Mouse (Mus musculus): ENCODE results near the gene Kif1c. TPM values are rescaled to one million over a fixed set of nuclear protein-coding genes. Genes with fewer than 3 reads are reported as not detected.
A peak's percentile ranks its signal among the peaks of the same experiment; 100 is the strongest.

The Kif1c gene
- polyA plus RNA-seq, 1 experiment from 2014 or later, result 4.6 TPM

DNA sequence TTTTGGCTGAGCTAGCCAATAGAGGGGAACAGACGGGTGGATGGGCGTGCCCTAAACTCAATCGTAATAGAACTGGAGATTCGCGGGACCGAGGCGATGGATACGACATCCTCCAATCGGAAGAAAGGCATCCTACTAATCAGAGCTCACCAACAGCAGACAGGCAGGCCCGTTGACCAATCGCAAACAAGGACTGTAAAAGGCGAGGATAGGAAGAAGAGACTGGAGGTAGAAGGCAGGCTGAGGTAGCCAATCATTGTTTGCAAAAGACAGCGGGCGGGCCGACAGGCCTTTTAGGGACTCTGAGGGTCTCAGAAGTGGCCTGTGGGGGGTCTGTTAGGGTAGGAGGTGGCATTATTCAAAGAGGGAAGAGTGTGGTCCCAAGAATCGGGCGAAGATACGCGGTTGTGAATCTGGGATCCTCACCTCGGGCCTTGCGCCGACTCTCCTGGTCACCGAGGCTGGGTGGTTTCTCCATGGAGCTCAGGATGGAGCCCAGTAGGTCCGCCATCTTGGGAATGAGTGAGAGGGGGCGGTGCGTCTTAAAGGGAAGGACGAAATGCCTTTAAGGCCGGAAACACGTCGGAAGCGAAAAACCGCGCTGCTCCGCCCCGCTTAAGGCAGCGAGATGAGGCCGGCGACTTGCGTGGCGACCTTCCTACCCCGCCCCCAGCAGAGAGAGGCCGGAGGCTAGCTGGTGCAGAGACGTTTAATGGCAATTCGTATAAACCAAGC lies 31.4 kb upstream of the Kif1c start, which contains the start of gene Spag7:
Gene Spag7, minus strand, starts transcription at position 646 of the 735 bp plus-strand sequence.
- Histone ChIP-seq H3K4me3 (replicated peaks) (peak within 1 kb of the TSS; percentile 62), H3K4me1 (peaks cover 22% of the 10 kb centered on the region), H3K4me2 (peak within 1 kb of the TSS; percentile 80), H3K27ac (peak within 1 kb of the TSS; percentile 99), H3K36me3 (peaks cover 21% of the 10 kb centered on the region), H3K9ac (peak within 1 kb of the TSS; percentile 45), H3K27me3 (replicated peaks) (no peaks in the 10 kb centered on the region), H3K9me3 (no peaks in the 10 kb centered on the region)
- under 1% methylated on average over 44 of the region's 44 CpGs for WGBS
- peak; percentile 96 for ATAC-seq (ENCODE audit: insufficient read depth, low FRiP score, low read depth)

DNA sequence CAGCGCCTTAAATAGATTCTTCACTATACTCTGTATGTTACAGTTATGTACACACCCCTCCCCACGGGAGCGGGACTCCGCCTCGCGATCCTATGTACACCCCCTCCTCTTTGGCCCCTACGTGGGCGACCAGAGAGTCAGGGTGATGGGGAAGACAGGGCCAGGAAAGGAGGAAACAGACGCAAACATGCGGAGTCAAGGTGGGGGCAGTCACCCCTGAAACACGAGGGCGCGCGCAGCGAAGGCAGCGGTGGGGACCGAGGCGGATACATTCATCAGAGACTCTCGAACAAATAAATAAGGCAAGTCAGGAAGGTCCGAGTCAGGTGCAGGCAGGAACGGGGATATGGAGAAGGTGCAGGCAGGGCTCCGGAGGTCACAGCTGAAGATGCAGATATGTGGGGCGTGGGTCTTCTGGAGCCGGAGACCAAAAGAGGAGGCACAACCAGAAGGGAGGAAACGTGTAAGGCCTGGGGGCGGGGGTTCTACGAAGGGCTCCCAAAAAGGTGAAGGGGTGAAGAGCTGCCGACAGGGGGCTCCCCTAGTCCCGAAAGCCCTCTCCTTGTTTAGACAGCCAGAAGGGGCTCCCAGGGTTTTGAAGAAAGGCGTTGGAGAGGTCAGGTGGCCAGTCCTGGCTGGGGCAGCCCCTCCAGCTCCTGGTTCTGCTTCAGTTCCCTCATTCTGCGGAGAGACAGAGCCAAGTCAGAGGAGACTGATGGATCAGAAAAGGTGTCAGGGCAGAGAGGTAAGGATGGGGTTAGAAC lies 30.6 kb upstream of the Kif1c start:
- H3K4me2 ChIP-seq, result peak overlapping the region; percentile 80
- WGBS, result 1% methylated on average over 31 of the region's 31 CpGs
- H3K4me3 ChIP-seq (replicated peaks), result peak overlapping the region; percentile 62
- no peaks in the 10 kb centered on the region for H3K9me3 ChIP-seq
- H3K27ac ChIP-seq, result peak overlapping the region; percentile 99
- peaks cover 13% of the 10 kb centered on the region for H3K36me3 ChIP-seq
- peak overlapping the region; percentile 45 for H3K9ac ChIP-seq
- peak; percentile 12 for ATAC-seq (ENCODE audit: insufficient read depth, low FRiP score, low read depth)
- no peaks in the 10 kb centered on the region for H3K27me3 ChIP-seq (replicated peaks)
- peaks cover 22% of the 10 kb centered on the region for H3K4me1 ChIP-seq

DNA sequence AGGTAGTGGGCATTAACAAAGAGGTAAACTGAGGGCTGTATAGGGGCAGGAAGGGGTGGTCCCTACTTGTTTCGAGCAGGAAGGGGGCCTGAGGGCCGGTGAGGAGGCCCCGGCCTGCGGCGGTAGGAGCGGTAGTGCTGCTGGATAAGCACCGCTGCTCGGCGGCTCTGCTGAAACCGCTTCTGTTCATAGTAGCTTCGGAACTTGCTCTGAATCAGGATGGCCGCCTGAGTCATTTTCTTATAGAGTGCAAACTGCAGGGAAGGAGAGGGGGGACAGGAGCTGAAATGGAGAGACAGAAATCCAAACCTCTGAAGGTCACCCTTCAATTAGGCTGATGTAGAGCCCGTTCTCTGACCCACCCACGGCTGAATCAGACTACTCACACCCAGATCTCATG lies 29.9 kb upstream of the Kif1c start:
- Histone ChIP-seq H3K4me2 (peak overlapping the region; percentile 80), H3K9ac (peak overlapping the region; percentile 45), H3K36me3 (peaks cover 6% of the 10 kb centered on the region; the same call in 1 of the 2 replicates), H3K9me3 (no peaks in the 10 kb centered on the region), H3K27ac (peak overlapping the region; percentile 99), H3K4me3 (replicated peaks) (peak overlapping the region; percentile 62), H3K4me1 (peaks cover 22% of the 10 kb centered on the region), H3K27me3 (replicated peaks) (no peaks in the 10 kb centered on the region)
- ATAC-seq (ENCODE audit: insufficient read depth, low FRiP score, low read depth), result no peak
- WGBS, result 46% methylated on average over 14 of the region's 14 CpGs

- no peak overlapping the region for H3K4me2 ChIP-seq
Measured at GRCm38 (mm10) chr11:70671333-70672047, 28.9 kb upstream of the Kif1c start.

DNA sequence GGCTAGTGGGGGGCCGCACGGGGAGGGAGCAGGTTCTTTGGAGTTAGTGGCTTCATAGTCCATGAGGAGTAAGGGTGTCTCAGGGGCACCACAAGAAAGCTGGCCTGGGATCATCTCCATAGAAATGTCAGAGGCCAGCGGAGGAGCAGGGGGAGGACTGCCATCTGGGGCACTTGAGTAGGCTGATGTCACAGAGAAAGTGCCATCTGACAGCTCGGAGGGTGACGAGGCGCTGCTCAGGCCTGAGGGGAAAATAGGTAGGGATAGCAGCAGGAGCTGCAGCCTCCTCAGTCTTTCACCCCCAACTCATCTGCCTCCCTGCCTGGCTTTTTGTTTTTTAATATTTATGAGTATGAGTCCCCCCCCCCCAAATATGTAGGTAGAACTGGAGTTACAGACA lies 26.3 kb upstream of the Kif1c start:
- Histone ChIP-seq H3K9ac (no peak overlapping the region), H3K4me1 (peaks cover 8% of the 10 kb centered on the region; the same call in 1 of the 2 replicates), H3K4me2 (no peak overlapping the region), H3K4me3 (replicated peaks) (no peak overlapping the region), H3K27me3 (replicated peaks) (no peaks in the 10 kb centered on the region), H3K27ac (no peak overlapping the region), H3K9me3 (no peaks in the 10 kb centered on the region), H3K36me3 (peaks cover 10% of the 10 kb centered on the region)
- 76% methylated on average over 6 of the region's 6 CpGs for WGBS
- ATAC-seq (ENCODE audit: insufficient read depth, low FRiP score, low read depth), result no peak

More at GRCm38 (mm10) chr11:70671333-70672047, 28.9 kb upstream of the Kif1c start:
- no peak overlapping the region for H3K4me3 ChIP-seq (replicated peaks)
- H3K4me1 ChIP-seq, result peaks cover 17% of the 10 kb centered on the region
- ATAC-seq (ENCODE audit: insufficient read depth, low FRiP score, low read depth), result no peak
- H3K27ac ChIP-seq, result no peak overlapping the region
- 85% methylated on average over 16 of the region's 16 CpGs for WGBS
- no peak overlapping the region for H3K9ac ChIP-seq
- peaks cover 8% of the 10 kb centered on the region for H3K36me3 ChIP-seq
- H3K27me3 ChIP-seq (replicated peaks), result no peaks in the 10 kb centered on the region
- no peaks in the 10 kb centered on the region for H3K9me3 ChIP-seq

GRCm38 (mm10) chr11:70674501-70674900 lies 25.8 kb upstream of the Kif1c start:
- H3K36me3 ChIP-seq, result peaks cover 14% of the 10 kb centered on the region
- no peak overlapping the region for H3K9ac ChIP-seq
- H3K4me1 ChIP-seq, result peaks cover 8% of the 10 kb centered on the region; the same call in 1 of the 2 replicates
- 71% methylated on average over 11 of the region's 11 CpGs for WGBS
- no peak for ATAC-seq (ENCODE audit: insufficient read depth, low FRiP score, low read depth)
- H3K4me3 ChIP-seq (replicated peaks), result no peak overlapping the region
- H3K27ac ChIP-seq, result no peak overlapping the region
- no peaks in the 10 kb centered on the region for H3K27me3 ChIP-seq (replicated peaks)
- no peaks in the 10 kb centered on the region for H3K9me3 ChIP-seq
- no peak overlapping the region for H3K4me2 ChIP-seq

DNA sequence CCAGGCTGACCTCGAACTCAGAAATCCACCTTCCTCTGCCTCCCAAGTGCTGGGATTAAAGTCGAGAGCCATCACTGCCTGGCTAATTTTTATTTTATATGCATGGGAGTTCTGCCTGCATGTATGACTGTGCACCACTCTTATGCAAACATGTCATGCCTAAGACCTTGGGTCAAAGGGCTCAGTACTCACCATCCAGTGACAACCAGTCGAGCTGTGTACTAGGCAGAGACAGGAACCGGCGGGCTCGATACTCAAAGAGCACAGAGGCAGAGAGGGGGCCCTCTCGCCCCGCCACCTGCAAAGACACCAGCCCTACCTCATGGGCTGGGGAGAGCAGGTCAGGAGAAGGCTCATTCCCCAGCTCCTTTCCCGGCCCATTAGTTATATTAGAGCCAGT lies 22.3 kb upstream of the Kif1c start:
- Histone ChIP-seq H3K4me3 (replicated peaks) (no peak overlapping the region), H3K27ac (no peak overlapping the region), H3K9ac (no peak overlapping the region), H3K36me3 (peaks cover 26% of the 10 kb centered on the region), H3K27me3 (replicated peaks) (no peaks in the 10 kb centered on the region), H3K4me1 (peaks cover 6% of the 10 kb centered on the region), H3K4me2 (no peak overlapping the region), H3K9me3 (no peaks in the 10 kb centered on the region)
- no peak for ATAC-seq (ENCODE audit: insufficient read depth, low FRiP score, low read depth)
- 71% methylated on average over 9 of the region's 9 CpGs for WGBS

DNA sequence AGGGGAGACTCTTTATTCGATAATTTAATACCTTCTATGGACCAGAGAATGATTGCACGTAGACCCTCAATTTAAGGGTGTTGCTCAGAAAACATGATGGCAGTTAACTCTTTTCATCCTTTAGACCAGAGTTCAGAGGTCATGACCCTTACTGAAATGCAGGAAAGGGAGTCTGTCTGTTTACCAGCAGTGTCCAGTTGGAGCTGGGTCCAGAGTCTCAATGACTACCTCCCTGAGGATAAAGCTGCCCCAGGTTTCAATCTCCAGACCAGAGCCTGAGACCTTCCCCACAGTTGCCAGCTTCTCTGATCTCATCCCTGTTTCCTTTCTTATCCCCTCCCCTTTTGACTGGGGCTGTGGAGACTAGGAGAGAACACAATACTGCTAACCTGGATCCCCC lies 21.8 kb upstream of the Kif1c start:
- no peak for ATAC-seq (ENCODE audit: insufficient read depth, low FRiP score, low read depth)

GRCm38 (mm10) chr11:70679361-70679760 lies 21.0 kb upstream of the Kif1c start:
- Histone ChIP-seq H3K9ac (no peak overlapping the region), H3K4me2 (no peak overlapping the region), H3K36me3 (peaks cover 36% of the 10 kb centered on the region), H3K27me3 (replicated peaks) (no peaks in the 10 kb centered on the region), H3K4me1 (peaks cover 6% of the 10 kb centered on the region), H3K27ac (no peak overlapping the region), H3K9me3 (no peaks in the 10 kb centered on the region), H3K4me3 (replicated peaks) (no peak overlapping the region)
- ATAC-seq (ENCODE audit: insufficient read depth, low FRiP score, low read depth), result no peak
- WGBS, result 92% methylated on average over 8 of the region's 8 CpGs

More for the DNA sequence above, 21.8 kb upstream of the Kif1c start:
- H3K9me3 ChIP-seq, result no peaks in the 10 kb centered on the region
- H3K4me2 ChIP-seq, result no peak overlapping the region
- 75% methylated on average over 2 of the region's 2 CpGs for WGBS
- H3K4me1 ChIP-seq, result peaks cover 6% of the 10 kb centered on the region
- no peaks in the 10 kb centered on the region for H3K27me3 ChIP-seq (replicated peaks)
- no peak overlapping the region for H3K4me3 ChIP-seq (replicated peaks)
- no peak overlapping the region for H3K9ac ChIP-seq
- peaks cover 31% of the 10 kb centered on the region for H3K36me3 ChIP-seq
- no peak overlapping the region for H3K27ac ChIP-seq

- 85% methylated on average over 7 of the region's 8 CpGs for WGBS
- H3K9me3 ChIP-seq, result no peaks in the 10 kb centered on the region
- peaks cover 6% of the 10 kb centered on the region for H3K4me1 ChIP-seq
- H3K36me3 ChIP-seq, result peaks cover 38% of the 10 kb centered on the region
- no peak overlapping the region for H3K4me3 ChIP-seq (replicated peaks)
- no peak for ATAC-seq (ENCODE audit: insufficient read depth, low FRiP score, low read depth)
- H3K27ac ChIP-seq, result no peak overlapping the region
- no peak overlapping the region for H3K9ac ChIP-seq
- H3K4me2 ChIP-seq, result no peak overlapping the region
- H3K27me3 ChIP-seq (replicated peaks), result no peaks in the 10 kb centered on the region
Measured at GRCm38 (mm10) chr11:70679894-70680293, 20.5 kb upstream of the Kif1c start.

DNA sequence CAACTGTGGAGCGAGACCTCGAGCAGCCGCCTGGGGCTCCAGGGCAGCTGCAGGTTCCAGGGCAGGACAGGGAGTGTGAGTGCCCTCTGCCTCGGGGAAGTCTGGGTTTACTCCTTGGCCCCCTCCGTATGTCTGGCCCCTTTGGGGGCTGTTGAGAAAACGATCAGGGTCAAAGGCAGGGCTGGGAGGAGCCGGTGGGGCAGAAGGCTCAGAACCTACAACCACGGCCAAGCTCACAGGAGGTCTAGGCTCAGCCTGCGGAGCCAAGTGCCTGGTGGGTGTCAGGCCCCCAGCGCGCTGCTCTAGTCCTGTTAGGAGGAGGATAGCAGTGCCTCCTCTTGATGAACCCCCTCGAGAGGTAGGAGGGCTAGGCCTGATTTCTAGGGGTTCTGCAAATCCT lies 19.2 kb upstream of the Kif1c start:
- Histone ChIP-seq H3K4me3 (replicated peaks) (no peak overlapping the region), H3K4me2 (no peak overlapping the region), H3K9ac (no peak overlapping the region), H3K27ac (no peak overlapping the region), H3K27me3 (replicated peaks) (no peaks in the 10 kb centered on the region), H3K36me3 (peaks cover 39% of the 10 kb centered on the region), H3K9me3 (no peaks in the 10 kb centered on the region), H3K4me1 (peaks cover 6% of the 10 kb centered on the region)
- no peak for ATAC-seq (ENCODE audit: insufficient read depth, low FRiP score, low read depth)
- WGBS, result 67% methylated on average over 12 of the region's 12 CpGs
